In the genomic region with DNA sequence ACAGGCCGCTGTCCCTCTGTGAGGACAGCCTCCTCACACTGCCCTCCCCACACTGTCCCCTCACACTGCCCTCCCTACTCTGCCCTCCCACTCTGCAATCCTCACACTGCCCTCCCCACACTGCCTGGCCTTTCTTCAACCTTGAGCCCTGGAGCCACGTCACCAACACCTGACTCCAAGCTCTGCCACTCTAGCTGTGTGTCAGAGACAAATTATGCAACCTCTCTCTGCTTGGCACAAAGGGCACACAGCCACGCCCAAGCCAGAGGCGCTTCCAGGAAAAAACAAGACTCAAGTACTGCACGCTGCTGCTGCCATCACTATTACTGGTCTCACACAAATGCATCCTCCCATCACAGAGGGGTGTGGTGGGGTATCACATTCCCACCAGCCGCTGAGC, we compare ENCODE assay signal across 8 mouse cellular contexts. TPM values are rescaled to one million over a fixed set of nuclear protein-coding genes. Genes with fewer than 3 reads are reported as not detected.
DNase-seq lines count a peak whose midpoint lies in the region; ATAC-seq lines count a peak whose summit lies in the region.
"Had no signal": no experiment of that assay in that cellular context is flagged by ENCODE, and none has a peak within 500 bp of the region (broad histone marks: within the 10 kb centered on the region; RNA-seq: fewer than 3 reads in every experiment).

No protein-coding gene starts in this region.

- no peaks in the 10 kb centered on the region for H3K36me3 ChIP-seq in intestine, embryonic 15.5 days
- no peaks in the 10 kb centered on the region for H3K36me3 ChIP-seq in hindbrain, embryonic 13.5 days
- no peaks in the 10 kb centered on the region for H3K36me3 ChIP-seq in midbrain, embryonic 14.5 days (ENCODE audit: control insufficient read depth, insufficient read depth, low read length)

- H3K4me3 ChIP-seq in intestine, embryonic 15.5 days (replicated peaks), result no peak overlapping the region
- no peak overlapping the region for H3K4me3 ChIP-seq in hindbrain, embryonic 13.5 days
- H3K4me3 ChIP-seq in midbrain, embryonic 14.5 days (replicated peaks; ENCODE audit: low read depth, low read length), result no peak overlapping the region

- H3K9me3 ChIP-seq in intestine, embryonic 15.5 days, result no peaks in the 10 kb centered on the region
- no peaks in the 10 kb centered on the region for H3K9me3 ChIP-seq in hindbrain, embryonic 13.5 days
- no peaks in the 10 kb centered on the region for H3K9me3 ChIP-seq in midbrain, embryonic 14.5 days (ENCODE audit: control insufficient read depth, low read length)

- H3K9ac ChIP-seq in intestine, embryonic 15.5 days, result no peak overlapping the region
- no peak overlapping the region for H3K9ac ChIP-seq in hindbrain, embryonic 13.5 days
- H3K9ac ChIP-seq in midbrain, embryonic 14.5 days (replicated peaks; ENCODE audit: low read length), result no peak overlapping the region

- H3K4me2 ChIP-seq in intestine, embryonic 15.5 days (replicated peaks), result no peak overlapping the region
- H3K4me2 ChIP-seq in hindbrain, embryonic 13.5 days, result no peak overlapping the region
- no peak overlapping the region for H3K4me2 ChIP-seq in midbrain, embryonic 14.5 days (ENCODE audit: low read length)

- DNase-seq in 416B (ENCODE audit: low read depth) (peak; percentile 75), ES-CJ7 (ENCODE audit: low read depth, low spot score) (peak; percentile 22)
- peak; percentile 66 for DNase-seq in lung, postnatal 14 days
- no peak for DNase-seq in embryo, embryonic 10.5 days (ENCODE audit: low spot score)
- no peak for DNase-seq in midbrain, embryonic 14.5 days
- DNase-seq: gastrocnemius, postnatal 25 days had no signal

- peak; percentile 73 for ATAC-seq in intestine, embryonic 15.5 days
- no peak for ATAC-seq in hindbrain, embryonic 13.5 days (ENCODE audit: low FRiP score)
- ATAC-seq in midbrain, embryonic 14.5 days (ENCODE audit: low FRiP score, low TSS enrichment), result no peak

- peaks cover 70% of the 10 kb centered on the region for H3K4me1 ChIP-seq in intestine, embryonic 15.5 days (replicated peaks)
- peaks cover 75% of the 10 kb centered on the region for H3K4me1 ChIP-seq in hindbrain, embryonic 13.5 days (replicated peaks)
- no peaks in the 10 kb centered on the region for H3K4me1 ChIP-seq in midbrain, embryonic 14.5 days (ENCODE audit: control insufficient read depth, insufficient read depth, low read length)

- no peaks in the 10 kb centered on the region for H3K27me3 ChIP-seq in intestine, embryonic 15.5 days (replicated peaks)
- no peaks in the 10 kb centered on the region for H3K27me3 ChIP-seq in hindbrain, embryonic 13.5 days
- no peaks in the 10 kb centered on the region for H3K27me3 ChIP-seq in midbrain, embryonic 14.5 days (ENCODE audit: control insufficient read depth, insufficient read depth, low read length)

- WGBS in intestine, embryonic 15.5 days, result 70% methylated on average over 6 of the region's 6 CpGs
- WGBS in hindbrain, embryonic 13.5 days, result 73% methylated on average over 6 of the region's 6 CpGs
- 91% methylated on average over 6 of the region's 6 CpGs for WGBS in midbrain, embryonic 14.5 days

- 0 out of 2 replicates have a peak overlapping the region, but pooled peaks have one; percentile 44 for H3K27ac ChIP-seq in intestine, embryonic 15.5 days
- H3K27ac ChIP-seq in hindbrain, embryonic 13.5 days, result no peak overlapping the region
- no peak overlapping the region for H3K27ac ChIP-seq in midbrain, embryonic 14.5 days (replicated peaks; ENCODE audit: low read depth, low read length)

RNA-seq across cellular contexts. Expression of a gene that starts 12.9 kb away (rescaled TPM):
- 49.4 and 51.0 TPM in 2 replicates for polyA plus RNA-seq in intestine, embryonic 15.5 days (2015; fragmentation: Nextera tagmentation; extraction: Ambion mirVana)
- polyA plus RNA-seq in hindbrain, embryonic 13.5 days (2015; fragmentation: Nextera tagmentation; extraction: Ambion mirVana), result 37.7 and 39.2 TPM in 2 replicates
- 32.2 and 36.6 TPM in 2 replicates for polyA plus RNA-seq in midbrain, embryonic 14.5 days (2014; fragmentation: Nextera tagmentation; extraction: Ambion mirVana)

RNA-seq across cellular contexts. Expression of a gene that starts 44.0 kb away (rescaled TPM):
- 5.8 and 7.9 TPM in 2 replicates for polyA plus RNA-seq in intestine, embryonic 15.5 days (2015; fragmentation: Nextera tagmentation; extraction: Ambion mirVana)
- 0.83 and 0.84 TPM in 2 replicates for polyA plus RNA-seq in hindbrain, embryonic 13.5 days (2015; fragmentation: Nextera tagmentation; extraction: Ambion mirVana)
- polyA plus RNA-seq in midbrain, embryonic 14.5 days (2014; fragmentation: Nextera tagmentation; extraction: Ambion mirVana), result 1.0 and 1.2 TPM in 2 replicates

Comparison
In these comparisons a context has a peak if more than half of its experiments do, and no peak if none do; other contexts are left out.
1. DNase-seq: peak in 416B (single experiment), ES-CJ7 (single experiment) and lung, postnatal 14 days (single experiment); none in embryo, embryonic 10.5 days (single experiment) and midbrain, embryonic 14.5 days (single experiment).